Mouse (Mus musculus) MEL (cell line): ENCODE measurements at regions not wholly inside any gene's neighbourhood (a gene's known extent, or its start where the extent isn't known, plus 50 kb on each side); places are given as distances from the start of the nearest gene placed in this dataset.

Experiments
- DNase-seq: peaks from one replicate; pipeline ENCODE4 v3.0.0; 2011; ENCODE audit warnings: low read depth, low spot score
- H3K27ac ChIP-seq: 2 replicates; pipeline ENCODE4 v1.5.1; 2012; ENCODE audit warnings: low read depth, mild to moderate bottlenecking, control low read depth, low read length, moderate library complexity; ENCODE audit not compliant: control insufficient read depth
- H3K27me3 ChIP-seq, 2 experiments: fragments of 150-350 bp in 1 of 2; sonication (generic) in 1 of 2; 2 replicates each; pipeline ENCODE4 v1.6.1; 2012; ENCODE audit warnings: low read length in 2 of 2, mild to moderate bottlenecking in 2 of 2, improper control_type of control experiment in 1 of 2, moderate library complexity in 1 of 2; ENCODE audit not compliant: insufficient read depth in 2 of 2, control insufficient read depth in 1 of 2
- H3K36me3 ChIP-seq, 2 experiments: 2 replicates each; pipeline ENCODE4 v1.6.1; 2012 to 2014; ENCODE audit warnings: low read length in 2 of 2, improper control_type of control experiment in 1 of 2, inconsistent platforms in 1 of 2, mild to moderate bottlenecking in 1 of 2; ENCODE audit not compliant: insufficient read depth in 2 of 2, control insufficient read depth in 1 of 2
- H3K4me1 ChIP-seq, 2 experiments: fragments of 150-350 bp in 1 of 2; sonication (generic) in 1 of 2; 2 replicates each; pipeline ENCODE4 v1.6.1; 2012; ENCODE audit warnings: low read length in 2 of 2, improper control_type of control experiment in 1 of 2, mild to moderate bottlenecking in 1 of 2; ENCODE audit not compliant: insufficient read depth in 2 of 2, control insufficient read depth in 1 of 2
- H3K4me3 ChIP-seq, 2 experiments: fragments of 150-350 bp in 1 of 2; sonication (generic) in 1 of 2; 2 replicates each; pipeline ENCODE4 v1.5.1; 2012; ENCODE audit warnings: low read depth in 2 of 2, low read length in 2 of 2, mild to moderate bottlenecking in 2 of 2, moderate library complexity in 2 of 2, control low read depth in 1 of 2, improper control_type of control experiment in 1 of 2; ENCODE audit not compliant: control insufficient read depth in 1 of 2, insufficient read depth in 1 of 2
- H3K79me2 ChIP-seq: 2 replicates; pipeline ENCODE4 v1.6.1; 2012; ENCODE audit warnings: mild to moderate bottlenecking, low read length, moderate library complexity; ENCODE audit not compliant: control insufficient read depth, poor library complexity, insufficient read depth
- H3K9ac ChIP-seq: 2 replicates; pipeline ENCODE4 v1.6.1; 2012; ENCODE audit warnings: low read depth, mild to moderate bottlenecking, control low read depth, low read length, moderate library complexity; ENCODE audit not compliant: control insufficient read depth, poor library complexity, severe bottlenecking
- H3K9me3 ChIP-seq: fragments of 150-350 bp; sonication (generic); replicated peaks from 2 replicates; pipeline ENCODE4 v1.6.1; 2012; ENCODE audit warnings: mild to moderate bottlenecking, low read length, improper control_type of control experiment, moderate library complexity; ENCODE audit not compliant: insufficient read depth
- BHLHE40 ChIP-seq: IDR thresholded peaks from 2 replicates; pipeline ENCODE4 v1.6.1; 2012; ENCODE audit warnings: low read depth, mild to moderate bottlenecking, inconsistent platforms, low read length, improper control_type of control experiment, borderline replicate concordance
- CTCF ChIP-seq, 3 experiments: IDR thresholded peaks in 2 of 3; conservative IDR thresholded peaks in 1 of 3; 2 replicates each; pipeline ENCODE4 v1.5.1; 2011 to 2012; ENCODE audit warnings: low read length in 3 of 3, low read depth in 2 of 3, mild to moderate bottlenecking in 2 of 3, improper control_type of control experiment in 1 of 3, inconsistent platforms in 1 of 3, mixed read lengths in 1 of 3, moderate library complexity in 1 of 3; ENCODE audit not compliant: control insufficient read depth in 1 of 3, insufficient read depth in 1 of 3, poor library complexity in 1 of 3, severe bottlenecking in 1 of 3
- E2F4 ChIP-seq: IDR thresholded peaks from 2 replicates; pipeline ENCODE4 v1.6.1; 2011; ENCODE audit warnings: low read depth, low read length, improper control_type of control experiment, borderline replicate concordance
- ELF1 ChIP-seq: IDR thresholded peaks from 2 replicates; pipeline ENCODE4 v1.6.1; 2014; ENCODE audit warnings: low read depth, mild to moderate bottlenecking, inconsistent platforms, low read length, improper control_type of control experiment, moderate library complexity
- EP300 ChIP-seq, 2 experiments: IDR thresholded peaks; 2 replicates each; pipeline ENCODE4 v1.6.1; 2011; ENCODE audit warnings: improper control_type of control experiment in 2 of 2, low read length in 2 of 2, low read depth in 1 of 2, mild to moderate bottlenecking in 1 of 2
- GABPA ChIP-seq: IDR thresholded peaks from 2 replicates; pipeline ENCODE4 v1.6.1; 2012; ENCODE audit warnings: low read depth, mild to moderate bottlenecking, inconsistent platforms, low read length, improper control_type of control experiment, moderate library complexity
- GATA1 ChIP-seq: IDR thresholded peaks from 2 replicates; pipeline ENCODE4 v1.6.1; 2011; ENCODE audit warnings: low read depth, low read length, improper control_type of control experiment
- HCFC1 ChIP-seq: IDR thresholded peaks from 2 replicates; pipeline ENCODE4 v1.6.1; 2012; ENCODE audit warnings: low read depth, mild to moderate bottlenecking, inconsistent platforms, low read length, improper control_type of control experiment, moderate library complexity
- JUND ChIP-seq: IDR thresholded peaks from 2 replicates; pipeline ENCODE4 v1.6.1; 2011; ENCODE audit warnings: low read depth, mild to moderate bottlenecking, improper control_type of control experiment, low read length
- MAFK ChIP-seq: IDR thresholded peaks from 2 replicates; pipeline ENCODE4 v1.6.1; 2011; ENCODE audit warnings: low read depth, mild to moderate bottlenecking, low read length, improper control_type of control experiment, borderline replicate concordance
- MXI1 ChIP-seq: IDR thresholded peaks from 2 replicates; pipeline ENCODE4 v1.6.1; 2011; ENCODE audit warnings: mild to moderate bottlenecking, low read depth, low read length, improper control_type of control experiment
- MYB ChIP-seq: IDR thresholded peaks from 2 replicates; pipeline ENCODE4 v1.6.1; 2011; ENCODE audit warnings: mild to moderate bottlenecking, low read depth, low read length, improper control_type of control experiment
- MYC ChIP-seq: IDR thresholded peaks from 2 replicates; pipeline ENCODE4 v1.6.1; 2011; ENCODE audit warnings: low read depth, mild to moderate bottlenecking, low read length, improper control_type of control experiment, moderate library complexity
- NELFE ChIP-seq: IDR thresholded peaks from 2 replicates; pipeline ENCODE4 v1.6.1; 2011; ENCODE audit warnings: low read depth, low read length, improper control_type of control experiment
- POLR2A ChIP-seq, 2 experiments: IDR thresholded peaks; 2 replicates each; pipeline ENCODE4 v1.6.1; 2011 to 2012; ENCODE audit warnings: low read length in 2 of 2, mild to moderate bottlenecking in 2 of 2, control low read depth in 1 of 2, improper control_type of control experiment in 1 of 2, low read depth in 1 of 2, moderate library complexity in 1 of 2; ENCODE audit not compliant: control insufficient read depth in 1 of 2, insufficient read depth in 1 of 2, poor library complexity in 1 of 2
- POLR2AphosphoS2 ChIP-seq: IDR thresholded peaks from 2 replicates; pipeline ENCODE4 v1.6.1; 2011; ENCODE audit warnings: low read length, improper control_type of control experiment
- RCOR1 ChIP-seq: IDR thresholded peaks from 2 replicates; pipeline ENCODE4 v1.6.1; 2012; ENCODE audit warnings: low read depth, mild to moderate bottlenecking, inconsistent platforms, low read length, improper control_type of control experiment
- UBTF ChIP-seq: IDR thresholded peaks from 2 replicates; pipeline ENCODE4 v1.6.1; 2012; ENCODE audit warnings: low read depth, mild to moderate bottlenecking, inconsistent platforms, low read length, improper control_type of control experiment, moderate library complexity, borderline replicate concordance; ENCODE audit not compliant: insufficient read depth
- ZNF384 ChIP-seq: IDR thresholded peaks from 2 replicates; pipeline ENCODE4 v1.6.1; 2012; ENCODE audit warnings: low read depth, mild to moderate bottlenecking, inconsistent platforms, low read length, improper control_type of control experiment

DNA sequence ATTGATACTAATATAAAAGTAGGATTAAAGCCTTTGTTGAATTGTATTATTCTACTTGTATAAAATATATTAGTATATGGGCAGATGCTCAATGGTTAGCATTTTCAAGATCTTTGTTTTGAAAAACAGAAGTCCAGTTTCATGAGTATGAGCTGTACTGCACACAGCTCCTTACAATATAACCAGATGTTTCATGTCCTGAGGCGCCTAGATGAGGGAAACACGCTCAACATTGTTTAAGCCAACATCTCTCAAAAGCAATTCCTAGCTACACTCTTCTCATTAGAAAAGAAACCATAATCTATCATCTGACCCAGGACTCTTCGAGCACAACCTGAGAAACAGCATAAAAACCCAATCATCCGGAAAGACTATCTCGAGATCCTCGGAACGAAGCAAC lies 202.2 kb downstream of the Col12a1 start:
- Histone ChIP-seq H3K9me3 (no peaks in the 10 kb centered on the region), H3K27me3 (no peaks in the 10 kb centered on the region), H3K36me3 (no peaks in the 10 kb centered on the region), H3K79me2 (no peaks in the 10 kb centered on the region), H3K9ac (no peak overlapping the region)
- TF ChIP-seq UBTF: no peak
- TF ChIP-seq CTCF (IDR thresholded peaks at IDR 0.05 in 2 of 3, conservative IDR thresholded peaks at IDR 0.05 in 1 of 3; ENCODE audit: control insufficient read depth in 1 of 3, insufficient read depth in 1 of 3, low read depth in 2 of 3, low read length in 3 of 3, poor library complexity in 1 of 3, severe bottlenecking in 1 of 3): no peak
- TF ChIP-seq RCOR1: no peak
- no peak for TF ChIP-seq MXI1
- TF ChIP-seq, all 39 proteins: peak for 0
- Histone ChIP-seq H3K4me1 (no peaks in the 10 kb centered on the region), H3K4me3 (no peak overlapping the region), H3K27ac (no peak overlapping the region)
- DNase-seq: no peak

DNA sequence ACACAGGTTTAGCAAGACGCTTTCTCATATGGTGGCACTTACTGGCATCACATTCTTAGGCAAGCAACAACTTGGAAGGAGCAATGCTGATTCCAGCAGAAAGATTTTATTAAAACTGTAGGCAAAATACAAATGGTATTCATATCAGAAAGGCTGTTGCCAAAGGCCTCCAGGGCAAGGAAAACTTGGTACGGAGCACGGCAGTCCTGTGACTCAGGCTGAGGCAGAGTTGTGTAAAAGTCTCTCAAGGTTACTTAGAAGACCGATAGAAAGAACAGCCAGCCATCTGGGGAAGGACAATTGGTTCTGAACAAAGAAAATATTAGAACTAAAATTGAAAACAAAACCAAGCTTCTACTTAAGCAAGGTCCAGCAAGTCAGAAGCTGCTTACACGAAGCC lies 201.2 kb downstream of the Col12a1 start:
- H3K9ac ChIP-seq: no peak overlapping the region
- H3K27me3 ChIP-seq: no peaks in the 10 kb centered on the region
- H3K9me3 ChIP-seq: no peaks in the 10 kb centered on the region
- TF ChIP-seq MAFK (no peak), EP300 (IDR thresholded peaks at IDR 0.05; ENCODE audit: low read depth in 1 of 2, low read length in 2 of 2) (no peak), MYC (no peak), BHLHE40 (no peak), ELF1 (no peak), POLR2A (IDR thresholded peaks at IDR 0.05; ENCODE audit: control insufficient read depth in 1 of 2, insufficient read depth in 1 of 2, low read depth in 1 of 2, low read length in 2 of 2, poor library complexity in 1 of 2) (no peak), NELFE (no peak), MYB (no peak), POLR2AphosphoS2 (no peak), E2F4 (no peak), GATA1 (no peak), ZNF384 (no peak), JUND (no peak), HCFC1 (no peak), UBTF (no peak), GABPA (no peak)
- TF ChIP-seq, all 39 proteins: peak for 0
- H3K79me2 ChIP-seq: no peaks in the 10 kb centered on the region
- no peak overlapping the region for H3K27ac ChIP-seq
- no peaks in the 10 kb centered on the region for H3K4me1 ChIP-seq
- no peak for DNase-seq
- H3K36me3 ChIP-seq: no peaks in the 10 kb centered on the region
- no peak overlapping the region for H3K4me3 ChIP-seq
